Mouse (Mus musculus): ENCODE measurements around the gene Phf2. TPM values are rescaled to one million over a fixed set of nuclear protein-coding genes. Genes with fewer than 3 reads are reported as not detected.

Gene Phf2
- total and polyA plus RNA-seq, 2 experiments from 2014 or later = 5.1 to 26.0 TPM

DNA sequence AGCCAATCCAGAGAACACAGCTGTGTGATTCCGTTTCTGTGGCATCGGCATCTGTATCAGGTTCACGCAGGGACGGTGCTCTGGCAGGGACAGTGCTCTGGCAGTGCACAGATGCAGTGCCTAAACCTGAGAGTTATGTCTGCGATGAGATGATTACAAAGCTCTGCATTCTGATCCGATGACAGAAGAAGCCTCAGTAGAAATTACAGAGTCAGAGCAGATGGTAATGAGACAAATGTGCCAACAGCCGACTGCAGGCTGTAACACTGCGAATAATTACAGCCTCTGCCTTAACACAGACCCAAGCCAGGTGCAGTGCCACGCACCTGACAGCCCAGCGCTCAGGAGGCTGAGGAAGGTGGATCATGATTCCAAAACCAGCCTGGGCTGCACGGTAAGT is 102.8 kb downstream of the Phf2 start:
- TF ChIP-seq CTCF (IDR thresholded peaks at IDR 0.05) = no peak
- no peak for ATAC-seq (ENCODE audit: low FRiP score)
- no peak overlapping the region for H3K9ac ChIP-seq (replicated peaks; ENCODE audit: low read length, poor library complexity, severe bottlenecking)
- H3K4me1 ChIP-seq (ENCODE audit: insufficient read depth, low read length) = 0 out of 2 replicates have a peak, but pooled peaks cover 2% of the 10 kb centered on the region
- no peak overlapping the region for H3K4me2 ChIP-seq (ENCODE audit: low read depth, low read length, poor library complexity, severe bottlenecking)
- DNase-seq (ENCODE audit: low spot score) = peak; percentile 42
- no peak overlapping the region for H3K4me3 ChIP-seq (ENCODE audit: low read depth, low read length)
- 54% methylated on average over 11 of the region's 11 CpGs for WGBS
- no peak overlapping the region for H3K27ac ChIP-seq (ENCODE audit: low read depth, low read length)
- H3K27me3 ChIP-seq (ENCODE audit: insufficient read depth, low read length) = no peaks in the 10 kb centered on the region
- H3K9me3 ChIP-seq (ENCODE audit: low read length) = no peaks in the 10 kb centered on the region
- no peaks in the 10 kb centered on the region for H3K36me3 ChIP-seq (ENCODE audit: insufficient read depth, low read length)

- DNase-seq (ENCODE audit: low spot score) (no peak), ATAC-seq (ENCODE audit: low FRiP score) (no peak)
- 32% methylated on average over 11 of the region's 11 CpGs for WGBS
- Histone ChIP-seq H3K9ac (replicated peaks; ENCODE audit: low read length, poor library complexity, severe bottlenecking) (no peak overlapping the region), H3K36me3 (ENCODE audit: insufficient read depth, low read length) (no peaks in the 10 kb centered on the region), H3K4me2 (ENCODE audit: low read depth, low read length, poor library complexity, severe bottlenecking) (no peak overlapping the region), H3K27me3 (ENCODE audit: insufficient read depth, low read length) (no peaks in the 10 kb centered on the region), H3K4me3 (ENCODE audit: low read depth, low read length) (no peak overlapping the region), H3K27ac (ENCODE audit: low read depth, low read length) (no peak overlapping the region), H3K4me1 (ENCODE audit: insufficient read depth, low read length) (0 out of 2 replicates have a peak, but pooled peaks cover 2% of the 10 kb centered on the region), H3K9me3 (ENCODE audit: low read length) (no peaks in the 10 kb centered on the region)
- TF ChIP-seq CTCF (IDR thresholded peaks at IDR 0.05) = no peak
These were observed 107.1 kb downstream of the Phf2 start for GRCm38 (mm10) chr13:48763701-48764245.

DNA sequence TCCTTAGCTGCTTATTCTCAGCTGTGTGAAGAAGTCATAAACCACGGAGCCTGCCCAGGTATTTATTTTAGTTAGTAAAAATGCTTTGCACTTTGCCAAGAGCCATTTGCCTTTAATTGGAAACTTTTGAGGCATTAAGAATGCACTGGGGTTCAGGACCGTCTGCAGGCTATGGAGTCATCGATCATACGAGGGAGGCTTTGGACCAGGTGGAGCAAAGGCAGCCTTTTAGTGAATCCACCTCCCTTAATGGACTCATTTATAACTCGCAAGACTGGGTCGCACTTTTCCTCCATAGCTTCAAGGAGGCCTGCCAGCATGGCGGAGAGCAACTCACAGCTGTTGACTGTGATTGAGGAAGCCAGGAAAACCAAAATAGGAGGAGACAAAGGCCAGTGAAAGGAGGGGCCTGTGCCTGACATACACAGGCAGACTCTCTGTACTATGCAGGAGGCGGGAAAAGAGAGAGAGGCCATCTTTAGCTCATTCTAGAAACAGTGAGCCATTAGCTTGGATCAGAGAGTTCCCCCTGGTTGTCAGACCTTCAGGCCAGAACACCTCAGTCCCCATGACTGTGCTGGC is 110.0 kb downstream of the Phf2 start:
- Histone ChIP-seq H3K36me3 (ENCODE audit: insufficient read depth, low read length) (no peaks in the 10 kb centered on the region), H3K4me3 (ENCODE audit: low read depth, low read length) (no peak overlapping the region), H3K9ac (replicated peaks; ENCODE audit: low read length, poor library complexity, severe bottlenecking) (no peak overlapping the region), H3K27me3 (ENCODE audit: insufficient read depth, low read length) (no peaks in the 10 kb centered on the region), H3K27ac (ENCODE audit: low read depth, low read length) (no peak overlapping the region), H3K9me3 (ENCODE audit: low read length) (no peaks in the 10 kb centered on the region), H3K4me1 (ENCODE audit: insufficient read depth, low read length) (no peaks in the 10 kb centered on the region), H3K4me2 (ENCODE audit: low read depth, low read length, poor library complexity, severe bottlenecking) (no peak overlapping the region)
- no peak for TF ChIP-seq CTCF (IDR thresholded peaks at IDR 0.05)
- DNase-seq (ENCODE audit: low spot score) (peak; percentile 3), ATAC-seq (ENCODE audit: low FRiP score) (no peak)
- WGBS = 86% methylated on average over 8 of the region's 8 CpGs

DNA sequence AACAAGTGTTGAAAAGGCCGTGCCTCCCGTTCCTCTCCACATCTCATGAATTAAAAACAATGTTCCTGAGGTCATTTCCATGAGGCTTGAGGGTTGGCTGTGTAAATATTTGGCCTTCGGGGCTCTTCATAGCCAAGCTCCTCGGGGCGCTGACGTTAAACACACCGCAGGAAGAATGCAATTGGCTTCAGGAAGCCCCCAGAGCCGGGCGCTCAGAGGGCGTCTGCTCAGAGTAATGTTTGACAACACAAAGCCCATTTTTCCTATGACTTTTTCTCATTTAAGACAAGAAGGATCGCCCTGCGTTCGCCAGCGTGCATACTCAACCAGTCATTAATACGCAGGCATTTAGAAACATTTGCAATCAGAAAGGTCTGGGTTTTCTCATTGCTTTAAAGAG is 114.2 kb downstream of the Phf2 start:
- no peaks in the 10 kb centered on the region for H3K9me3 ChIP-seq (ENCODE audit: low read length)
- ATAC-seq (ENCODE audit: low FRiP score) (no peak), DNase-seq (ENCODE audit: low spot score) (no peak)
- H3K27ac ChIP-seq (ENCODE audit: low read depth, low read length) = no peak overlapping the region
- 67% methylated on average over 15 of the region's 15 CpGs for WGBS
- no peaks in the 10 kb centered on the region for H3K4me1 ChIP-seq (ENCODE audit: insufficient read depth, low read length)
- TF ChIP-seq CTCF (IDR thresholded peaks at IDR 0.05) = no peak
- H3K36me3 ChIP-seq (ENCODE audit: insufficient read depth, low read length) = no peaks in the 10 kb centered on the region
- H3K4me3 ChIP-seq (ENCODE audit: low read depth, low read length) = no peak overlapping the region
- no peaks in the 10 kb centered on the region for H3K27me3 ChIP-seq (ENCODE audit: insufficient read depth, low read length)
- no peak overlapping the region for H3K4me2 ChIP-seq (ENCODE audit: low read depth, low read length, poor library complexity, severe bottlenecking)
- no peak overlapping the region for H3K9ac ChIP-seq (replicated peaks; ENCODE audit: low read length, poor library complexity, severe bottlenecking)

Other genes with a start within 250 kb of the Phf2 start
- 23.2 and 36.3 TPM in 2 replicates for gene Ptpdc1, start 245.5 kb downstream of the Phf2 start, total RNA-seq (2014; rRNA removed)
- 13.5 and 15.3 TPM in 2 replicates for gene Ptpdc1, start 245.5 kb downstream of the Phf2 start, polyA plus RNA-seq (2015; fragmentation: Nextera tagmentation; extraction: Ambion mirVana)
- gene Barx1, start 208.1 kb downstream of the Phf2 start, total RNA-seq (2014; rRNA removed) = not detected in 2 replicates
- gene Barx1, start 208.1 kb downstream of the Phf2 start, polyA plus RNA-seq (2015; fragmentation: Nextera tagmentation; extraction: Ambion mirVana) = not detected in 2 replicates
- 45.6 and 58.3 TPM in 2 replicates for gene Fam120a, start 96.9 kb upstream of the Phf2 start, total RNA-seq (2014; rRNA removed)
- 8.5 and 9.5 TPM in 2 replicates for gene Fam120a, start 96.9 kb upstream of the Phf2 start, polyA plus RNA-seq (2015; fragmentation: Nextera tagmentation; extraction: Ambion mirVana)

All from midbrain, postnatal 0 days (tissue).